Mouse (Mus musculus) left cerebral cortex, adult 8-10 months (tissue): ENCODE results near the gene Rab36. TPM values are rescaled to one million over a fixed set of nuclear protein-coding genes. Genes with fewer than 3 reads are reported as not detected.
A peak's percentile ranks its signal among the peaks of the same experiment; 100 is the strongest.

ENCODE experiments used
- DNase-seq, 2 experiments: peaks; one replicate each; pipeline ENCODE4 v3.0.0; 2022; ENCODE audit warnings: low spot score in 2 of 2
- total RNA-seq, 4 experiments: library from RNA; stranded (reverse); gene quantifications; 2 replicates each; pipeline ENCODE4 v1.2.4; 2022

The Rab36 gene
- total RNA-seq, 4 experiments from 2014 or later = 27.0 to 33.4 (median 28.7) TPM

- DNase-seq = no peak
Observed at GRCm38 (mm10) chr10:75044459-75044858, 7.6 kb downstream of the Rab36 start.

GRCm38 (mm10) chr10:75045831-75046230, 9.0 kb downstream of the Rab36 start:
- DNase-seq = no peak

- DNase-seq = no peak
Observed at GRCm38 (mm10) chr10:75048711-75049110, 11.9 kb downstream of the Rab36 start.

GRCm38 (mm10) chr10:75051364-75052074, 14.7 kb downstream of the Rab36 start:
- no peak for DNase-seq

- no peak for DNase-seq
Observed at GRCm38 (mm10) chr10:75052902-75053301, 16.0 kb downstream of the Rab36 start.

- no peak for DNase-seq
Observed at GRCm38 (mm10) chr10:75053655-75054054, 16.8 kb downstream of the Rab36 start.

GRCm38 (mm10) chr10:75054125-75054524, 17.3 kb downstream of the Rab36 start:
- no peak for DNase-seq

GRCm38 (mm10) chr10:75055672-75056071, 18.8 kb downstream of the Rab36 start:
- no peak for DNase-seq

- no peak for DNase-seq
Observed at GRCm38 (mm10) chr10:75056255-75056654, 19.4 kb downstream of the Rab36 start.

GRCm38 (mm10) chr10:75058336-75058735, 21.5 kb downstream of the Rab36 start:
- DNase-seq = no peak

- DNase-seq = no peak
Observed at GRCm38 (mm10) chr10:75058761-75059395, 22.0 kb downstream of the Rab36 start.

- peak in 1 of 2 experiments; percentile 61 for DNase-seq
Observed at GRCm38 (mm10) chr10:75059396-75059795, 22.5 kb downstream of the Rab36 start.

GRCm38 (mm10) chr10:75060217-75060842, 23.5 kb downstream of the Rab36 start, which contains the start of gene Bcr:
Bcr (plus strand) TSS chr10:75060592.
- DNase-seq = peak in 1 of 2 experiments; percentile 57

- no peak for DNase-seq
Observed at GRCm38 (mm10) chr10:75060843-75061235, 24.0 kb downstream of the Rab36 start.

- DNase-seq = no peak
Observed at GRCm38 (mm10) chr10:75061341-75062188, 24.7 kb downstream of the Rab36 start.

- DNase-seq = no peak
Observed at GRCm38 (mm10) chr10:75062189-75062561, 25.3 kb downstream of the Rab36 start.

- DNase-seq = no peak
Observed at GRCm38 (mm10) chr10:75062621-75063020, 25.8 kb downstream of the Rab36 start.

- DNase-seq = no peak
Observed at GRCm38 (mm10) chr10:75063301-75063965, 26.6 kb downstream of the Rab36 start.

- no peak for DNase-seq
Observed at GRCm38 (mm10) chr10:75065691-75066090, 28.8 kb downstream of the Rab36 start.

GRCm38 (mm10) chr10:75067446-75067845, 30.6 kb downstream of the Rab36 start:
- no peak for DNase-seq

GRCm38 (mm10) chr10:75068086-75068485, 31.2 kb downstream of the Rab36 start:
- no peak for DNase-seq
